Mouse (Mus musculus) cerebellum, adult (tissue): Measurements from ENCODE around the gene Gas2.

ENCODE experiments used
- ATAC-seq: cut with Nextera tagmentation; 2 replicates; pipeline ENCODE4 v1.9.2; 2017; ENCODE audit warnings: mild to moderate bottlenecking, moderate library complexity, mixed read lengths; ENCODE audit not compliant: insufficient number of reproducible peaks, low FRiP score, low TSS enrichment

The Gas2 gene

GRCm38 (mm10) chr7:51861250-51862096, at the start of gene Gas2:
TSS of gene Gas2 (plus strand) at chr7:51862015.
- peak; percentile 80 for ATAC-seq

DNA sequence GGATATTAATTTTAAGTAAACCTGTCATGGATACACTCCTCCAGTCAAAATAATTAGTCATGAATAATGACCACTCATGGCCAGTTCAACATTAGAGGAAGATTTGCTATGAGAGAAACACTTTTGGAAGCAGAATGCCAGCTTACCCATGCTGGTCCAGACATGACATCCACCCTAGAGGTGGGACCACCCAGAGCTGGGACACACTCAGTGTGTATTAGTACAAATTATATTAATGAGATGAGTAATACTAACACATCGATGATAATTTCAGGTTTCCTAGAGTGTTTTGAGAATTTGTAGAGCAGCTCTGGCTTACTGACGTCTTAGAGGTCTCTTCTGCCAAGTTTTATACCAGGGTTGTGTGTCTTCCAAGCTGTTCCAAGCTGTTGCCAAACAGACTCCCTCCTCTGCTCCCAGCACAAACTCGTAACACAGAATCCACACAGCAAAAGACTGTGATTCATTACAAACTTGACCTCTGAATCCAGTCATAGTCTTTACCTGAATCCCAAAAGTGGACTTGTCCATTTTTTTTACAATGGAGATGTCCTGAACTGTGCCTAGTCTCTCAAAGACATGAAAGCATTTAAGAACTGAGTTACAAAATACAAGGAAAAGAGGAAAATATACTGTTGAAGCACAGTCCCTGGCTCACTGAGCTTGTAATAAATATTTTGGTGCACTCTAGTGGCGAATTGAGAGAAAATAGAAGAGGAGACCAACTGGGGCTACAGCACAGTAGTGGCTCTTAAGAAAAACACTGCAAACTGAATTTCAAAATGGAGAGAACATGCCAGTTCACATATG, 46.1 kb upstream of the Gas2 start:
- ATAC-seq, result no peak

- no peak for ATAC-seq
These were observed 45.5 kb upstream of the Gas2 start for GRCm38 (mm10) chr7:51816283-51816839.

DNA sequence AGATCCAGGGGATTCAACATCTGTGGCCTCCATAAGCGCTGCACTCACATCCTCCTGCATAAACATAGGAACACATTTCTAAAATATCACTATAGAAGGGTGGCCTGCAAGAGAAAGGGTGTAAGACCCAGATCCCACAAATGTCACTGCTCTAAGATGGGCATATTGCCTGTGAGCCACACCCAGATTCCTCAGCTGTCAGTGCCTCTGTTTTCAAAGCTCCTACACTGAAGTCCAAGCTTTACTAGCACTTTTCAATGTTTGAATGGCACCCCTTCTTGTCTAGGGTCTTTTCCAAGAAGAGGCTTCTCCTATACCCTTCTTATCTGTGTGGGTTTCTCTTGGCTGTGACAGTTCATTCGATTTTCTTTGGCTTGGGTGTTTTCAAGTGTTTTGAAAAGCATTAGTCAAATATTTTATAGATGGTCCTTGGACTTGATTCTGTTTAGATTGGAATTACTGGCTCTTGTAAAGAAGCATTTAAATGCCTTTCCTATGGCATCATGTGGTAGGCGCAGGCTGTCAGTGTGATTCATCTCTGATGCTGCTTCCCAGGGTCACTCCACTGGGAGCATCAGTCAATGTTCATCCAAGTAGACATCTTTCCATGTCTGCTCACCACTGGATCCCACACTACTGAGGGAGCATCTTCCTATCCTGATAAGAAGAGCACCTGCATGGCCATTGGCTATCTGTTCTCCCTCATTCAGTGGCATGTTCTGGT, 43.4 kb upstream of the Gas2 start:
- ATAC-seq, result no peak

DNA sequence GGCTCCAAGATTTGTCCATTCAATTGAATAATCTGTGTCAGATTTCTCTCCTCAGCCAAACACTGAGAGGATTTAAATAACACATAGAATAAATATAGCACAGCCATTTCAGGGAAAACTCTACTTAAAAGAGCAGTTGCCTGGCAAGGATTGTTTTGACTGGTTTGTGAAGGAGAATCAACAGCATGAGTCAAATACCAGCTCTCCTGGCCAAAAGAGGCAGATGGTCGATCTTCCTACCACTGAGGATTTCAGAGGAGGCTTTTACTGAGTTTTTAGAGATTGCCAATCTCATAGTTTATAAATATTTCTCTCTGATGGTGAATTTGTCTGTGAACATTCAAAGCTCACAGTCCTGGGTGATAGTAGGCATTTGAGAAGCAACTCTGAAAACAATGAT, 41.9 kb upstream of the Gas2 start:
- peak; percentile 76 for ATAC-seq

GRCm38 (mm10) chr7:51821467-51821866, 40.3 kb upstream of the Gas2 start:
- no peak for ATAC-seq

- ATAC-seq, result no peak
These were observed 38.1 kb upstream of the Gas2 start for GRCm38 (mm10) chr7:51823562-51824338.

GRCm38 (mm10) chr7:51831917-51832316, 29.9 kb upstream of the Gas2 start:
- peak; percentile 86 for ATAC-seq

- ATAC-seq, result no peak
These were observed 21.3 kb upstream of the Gas2 start for GRCm38 (mm10) chr7:51840515-51840914.

DNA sequence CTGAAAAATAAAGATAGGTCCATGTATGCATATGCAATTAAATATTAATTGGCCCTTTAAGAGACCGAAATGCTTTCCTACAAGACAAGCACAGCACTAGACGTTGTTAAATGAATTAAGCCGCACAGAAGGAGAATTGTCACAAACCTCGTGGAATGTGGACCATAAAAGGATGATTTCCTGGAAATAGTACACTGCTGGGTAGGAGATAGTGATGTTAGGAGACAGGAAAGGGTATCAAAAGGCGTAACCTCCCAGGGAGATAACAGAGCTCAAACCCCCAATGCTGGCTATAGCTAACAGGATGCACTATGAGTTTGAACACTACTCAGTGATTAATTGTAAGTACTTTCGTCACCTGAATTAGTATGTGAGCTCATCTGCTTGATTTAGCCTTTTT, 10.9 kb upstream of the Gas2 start:
- ATAC-seq, result no peak

GRCm38 (mm10) chr7:51851890-51852507, 9.8 kb upstream of the Gas2 start:
- ATAC-seq, result no peak

DNA sequence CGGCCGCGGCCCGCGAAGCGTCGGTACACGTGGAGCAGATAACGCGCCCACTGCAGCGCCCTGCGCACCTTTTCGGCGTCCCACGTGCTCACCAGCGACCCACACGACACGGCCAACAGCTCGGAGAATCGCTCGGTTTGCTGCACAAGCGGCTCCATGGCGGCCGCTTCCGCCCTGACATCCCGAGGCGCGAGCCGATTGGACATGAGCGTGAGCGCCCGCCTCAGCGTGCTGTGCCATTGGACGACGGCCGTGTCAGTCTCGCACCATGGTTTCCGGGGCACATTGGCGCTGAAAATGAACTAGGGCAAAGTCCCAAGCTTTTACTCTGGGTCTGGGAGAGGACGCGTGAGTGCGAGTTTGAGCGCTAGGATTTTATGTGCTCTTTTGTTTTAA, 280 bp downstream of the Gas2 start, which contains the start of gene Fancf:
Gene Fancf, minus strand, starts transcription at position 171 of the 396 bp plus-strand sequence.
- ATAC-seq, result peak; percentile 99

- no peak for ATAC-seq
These were observed 1.0 kb downstream of the Gas2 start for GRCm38 (mm10) chr7:51862842-51863241.

- ATAC-seq, result no peak
These were observed 3.5 kb downstream of the Gas2 start for GRCm38 (mm10) chr7:51865336-51865735.

DNA sequence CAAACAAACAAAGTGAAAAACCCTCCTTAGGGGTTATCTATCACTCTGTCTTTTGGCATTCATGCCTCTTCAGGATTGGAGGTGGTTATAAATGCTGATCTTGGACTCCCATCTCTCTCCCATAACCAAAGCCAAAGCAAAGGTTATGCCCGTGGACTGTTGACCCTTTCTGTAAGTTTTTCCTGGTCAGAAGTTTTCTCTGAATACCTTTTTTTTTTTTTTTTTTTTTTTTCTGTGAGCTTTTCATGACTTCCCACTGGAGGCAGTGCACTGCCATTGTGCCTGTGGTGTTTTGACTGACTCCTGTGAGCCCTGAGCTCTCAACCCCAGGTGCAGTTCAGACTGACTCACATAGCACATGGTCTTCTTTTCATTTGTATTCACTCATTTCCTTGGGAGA, 6.2 kb downstream of the Gas2 start:
- ATAC-seq, result no peak

GRCm38 (mm10) chr7:51872041-51872440, 10.2 kb downstream of the Gas2 start:
- no peak for ATAC-seq

DNA sequence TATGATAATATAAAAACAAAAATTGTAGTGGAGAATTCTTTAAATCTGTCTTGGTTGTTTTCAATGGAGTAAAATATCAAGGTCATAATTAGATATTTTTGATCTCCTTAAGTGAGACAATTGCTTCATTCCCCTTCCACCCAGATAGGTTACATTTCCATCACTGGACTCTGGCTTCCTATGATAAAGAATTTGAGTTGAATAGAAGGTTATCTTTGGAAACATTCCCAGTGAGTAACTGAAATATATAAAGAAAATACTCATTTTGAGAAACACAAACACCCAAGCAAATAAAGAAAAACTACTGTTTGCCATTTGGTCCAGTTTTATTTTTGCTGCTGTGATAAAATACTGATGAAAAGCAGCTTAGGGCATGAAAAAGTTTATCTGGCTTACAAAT, 10.8 kb downstream of the Gas2 start:
- no peak for ATAC-seq

GRCm38 (mm10) chr7:51876316-51876715, 14.5 kb downstream of the Gas2 start:
- no peak for ATAC-seq

GRCm38 (mm10) chr7:51878730-51879129, 16.9 kb downstream of the Gas2 start:
- no peak for ATAC-seq
